Mouse (Mus musculus): ENCODE data around the gene Mucl3.

The Mucl3 gene

GRCm38 (mm10) chr17:35643609-35644236 lies at the start of gene Mucl3:
Mucl3 (minus strand) TSS chr17:35643695.
- no peak for DNase-seq

DNA sequence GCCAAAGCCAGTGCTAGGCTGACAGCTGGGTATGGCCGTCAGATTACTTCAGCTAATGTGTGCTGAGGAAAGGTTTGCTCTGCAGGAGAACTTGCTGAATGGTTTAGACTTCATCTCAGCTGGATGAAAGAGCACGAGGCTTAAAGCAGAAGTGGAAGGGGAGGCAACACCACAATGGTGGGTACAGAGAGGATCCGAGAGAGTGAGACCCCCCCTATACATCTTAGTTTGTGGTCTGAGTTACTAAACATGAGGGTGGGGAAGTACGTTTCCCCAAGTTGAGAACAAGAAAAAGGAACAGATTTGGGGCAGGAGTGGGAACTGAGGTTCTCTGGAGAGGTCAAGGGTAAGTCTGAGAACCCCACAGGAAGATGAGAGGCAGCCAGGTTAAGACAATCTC lies 48.9 kb upstream of the Mucl3 start:
- no peak for DNase-seq

- no peak for DNase-seq
Observed at GRCm38 (mm10) chr17:35691811-35692210, 48.3 kb upstream of the Mucl3 start.

- no peak for DNase-seq
Observed at GRCm38 (mm10) chr17:35689936-35690645, 46.6 kb upstream of the Mucl3 start.

GRCm38 (mm10) chr17:35688347-35689175 lies 45.1 kb upstream of the Mucl3 start:
- peak in 1 of 2 experiments; percentile 15 for DNase-seq

GRCm38 (mm10) chr17:35685061-35685460 lies 41.6 kb upstream of the Mucl3 start:
- no peak for DNase-seq

GRCm38 (mm10) chr17:35681986-35682385 lies 38.5 kb upstream of the Mucl3 start:
- DNase-seq, result no peak

DNA sequence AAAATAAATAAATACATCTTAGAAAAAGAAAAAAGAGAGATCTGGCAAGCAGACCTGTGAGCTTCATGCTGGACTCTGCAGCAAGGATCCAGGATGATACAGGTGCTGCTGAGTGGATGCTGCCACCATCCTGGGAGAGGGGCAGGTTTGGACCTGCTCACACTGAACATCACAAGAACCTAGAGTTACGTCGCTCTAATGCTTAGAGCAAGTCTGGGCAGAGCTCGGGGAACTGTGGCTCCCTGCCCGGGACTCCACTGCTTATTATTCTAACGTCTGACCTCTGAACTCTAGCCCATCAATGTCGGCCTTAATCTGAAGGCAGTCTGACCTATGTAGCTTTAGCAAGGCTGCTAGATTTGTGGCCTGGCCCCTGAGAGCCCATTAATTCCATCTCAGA lies 37.1 kb upstream of the Mucl3 start:
- no peak for DNase-seq

- peak; percentile 81 to 90 for DNase-seq
Observed at GRCm38 (mm10) chr17:35673416-35674035, 30.0 kb upstream of the Mucl3 start, which contains the start of gene Gtf2h4. Gtf2h4 (minus strand) TSS chr17:35673739.

DNA sequence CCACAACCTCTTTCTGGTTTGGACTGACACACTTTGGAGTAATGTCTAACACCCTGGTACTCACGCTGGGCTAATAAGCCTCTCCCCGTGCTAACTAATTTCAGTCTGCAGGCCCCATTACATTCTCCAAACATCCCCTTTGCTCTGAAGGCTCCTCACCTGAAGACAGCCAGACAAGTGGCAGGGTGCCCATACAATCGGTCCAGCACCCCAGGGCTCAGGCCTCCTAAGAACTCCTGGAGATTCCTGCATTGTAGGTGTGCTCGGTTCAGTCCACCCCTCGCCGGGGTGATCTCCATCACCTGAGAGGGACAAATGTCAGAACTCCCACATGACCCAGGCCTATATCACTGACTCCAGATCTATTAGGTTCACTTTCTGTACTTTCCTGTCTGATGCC lies 29.0 kb upstream of the Mucl3 start:
- no peak for DNase-seq

- DNase-seq, result peak; percentile 80 to 88
Observed at GRCm38 (mm10) chr17:35671846-35672245, 28.4 kb upstream of the Mucl3 start.

DNA sequence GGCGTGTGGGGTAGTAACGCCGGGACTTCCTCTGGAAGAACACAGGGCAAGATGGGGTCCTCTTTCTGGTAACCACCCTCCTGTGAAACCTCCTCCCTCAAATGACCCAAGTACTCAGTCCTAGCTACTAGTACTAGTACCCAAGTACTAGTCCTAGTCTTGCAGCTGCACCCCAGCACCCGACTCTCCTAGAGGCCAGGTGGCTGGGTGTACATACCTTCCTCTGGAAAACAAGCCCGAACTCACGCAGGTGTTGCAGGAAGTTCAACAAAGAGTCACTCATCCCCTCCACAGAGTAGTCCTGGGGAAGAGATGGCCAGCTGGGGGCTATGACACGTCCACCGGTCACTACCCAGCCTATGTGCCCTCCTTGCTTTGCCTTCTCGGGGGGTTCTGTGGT lies 26.2 kb upstream of the Mucl3 start:
- DNase-seq, result peak; percentile 41 to 66

DNA sequence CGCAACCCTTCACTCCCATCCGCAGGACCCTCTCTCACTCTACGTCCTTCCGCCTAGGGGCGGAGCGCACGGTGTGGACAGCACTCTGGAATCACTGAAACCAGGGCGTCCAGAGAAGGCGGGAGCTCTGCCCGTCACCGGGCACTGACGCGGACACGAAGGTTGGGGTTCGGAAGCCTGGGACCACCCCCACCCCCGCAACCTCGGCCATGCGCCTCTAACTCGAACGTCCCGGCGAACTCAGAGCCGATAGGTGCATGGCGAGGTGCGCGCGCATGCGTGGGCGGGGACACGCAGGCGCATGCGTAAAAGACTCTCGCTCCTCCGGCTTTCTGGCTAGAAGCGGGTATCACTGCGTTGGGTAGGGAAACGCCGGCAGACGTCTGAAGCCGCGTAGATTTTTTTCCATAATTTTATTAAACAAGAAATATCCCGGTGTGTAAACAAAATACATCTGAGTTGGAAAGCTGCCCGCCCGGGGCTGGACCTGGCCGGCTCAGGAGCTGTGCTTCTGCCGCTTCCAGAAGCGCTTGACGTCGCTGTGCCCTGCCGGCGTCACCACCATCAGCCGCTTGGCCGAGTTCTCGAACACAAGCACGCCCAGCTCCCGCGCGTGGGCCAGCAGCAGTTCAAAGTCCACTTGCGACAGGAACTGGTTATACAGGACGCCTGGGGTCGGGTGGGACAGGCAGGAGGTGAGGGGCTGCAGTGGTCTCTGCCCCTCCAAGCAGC lies 24.0 kb upstream of the Mucl3 start, which contains the start of gene Vars2:
TSS of gene Vars2 (minus strand) at position 259 of the 732 bp plus-strand sequence.
- DNase-seq, result peak; percentile 93 to 95

DNA sequence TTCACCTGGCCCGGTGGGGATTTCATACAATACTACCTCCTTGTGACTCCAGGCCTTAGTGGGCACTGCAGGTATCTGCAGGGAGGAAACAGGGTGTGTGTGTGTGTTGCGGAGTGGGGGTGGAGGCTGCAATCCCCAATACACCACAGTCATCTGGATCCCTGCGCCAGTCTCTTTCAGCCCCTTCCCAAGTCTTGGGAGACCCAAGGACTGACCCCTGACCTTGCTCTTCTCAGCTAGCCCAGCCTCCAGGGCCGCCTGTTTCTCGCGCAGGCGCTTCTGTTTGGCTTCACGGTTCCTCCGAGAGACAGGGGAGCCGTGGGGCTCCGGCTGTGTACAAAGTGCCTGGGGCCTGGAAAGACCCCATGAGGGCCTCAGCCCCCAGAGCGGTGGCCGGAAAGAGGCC lies 23.4 kb upstream of the Mucl3 start:
- no peak for DNase-seq

DNA sequence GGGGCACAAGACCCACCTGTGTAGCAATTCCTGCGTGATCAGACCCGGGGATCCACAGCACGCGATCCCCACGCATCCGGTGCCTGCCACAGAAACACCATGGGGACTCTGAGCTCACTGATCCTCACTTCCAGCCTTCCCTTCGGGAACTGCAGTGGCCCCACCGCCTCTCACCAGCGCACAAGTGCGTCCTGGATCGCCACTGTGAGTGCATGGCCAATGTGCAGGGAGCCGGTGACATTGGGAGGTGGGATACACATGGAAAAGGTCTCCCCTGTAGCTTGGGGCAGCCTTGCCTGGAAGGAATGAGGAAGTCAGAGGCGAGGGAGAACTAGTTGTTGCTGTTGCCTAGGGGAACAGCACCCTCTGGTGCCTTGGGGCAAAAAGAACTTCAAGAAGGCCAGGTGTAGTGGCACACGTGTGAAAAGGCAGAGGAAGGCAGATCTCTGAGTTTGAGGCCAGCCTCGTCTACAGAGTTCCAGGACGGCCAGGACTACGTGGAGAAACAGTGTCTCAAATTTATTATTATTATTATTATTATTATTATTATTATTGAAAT lies 22.5 kb upstream of the Mucl3 start:
- DNase-seq, result peak; percentile 33 to 62

GRCm38 (mm10) chr17:35653086-35653485 lies 9.6 kb upstream of the Mucl3 start:
- no peak for DNase-seq

DNA sequence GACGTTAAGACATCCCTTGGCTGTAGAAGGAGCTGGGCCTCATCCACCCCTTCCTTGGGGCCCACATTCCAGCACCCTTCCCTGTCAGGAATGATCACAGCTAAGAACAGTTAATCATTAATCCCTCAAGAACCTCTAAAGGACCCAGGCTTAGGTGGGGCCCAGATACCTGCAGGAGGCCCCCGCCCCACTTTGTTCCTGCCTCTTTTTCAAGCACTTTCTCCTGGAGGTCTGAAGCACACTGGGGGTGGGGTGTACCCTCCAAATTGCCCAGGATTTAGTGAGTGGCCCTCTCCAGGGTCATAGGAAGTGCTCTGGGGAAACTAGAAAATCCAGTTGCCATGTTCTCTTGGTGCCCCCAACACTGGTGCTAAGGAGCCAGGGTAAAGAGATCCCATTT lies 5.9 kb upstream of the Mucl3 start:
- no peak for DNase-seq

DNA sequence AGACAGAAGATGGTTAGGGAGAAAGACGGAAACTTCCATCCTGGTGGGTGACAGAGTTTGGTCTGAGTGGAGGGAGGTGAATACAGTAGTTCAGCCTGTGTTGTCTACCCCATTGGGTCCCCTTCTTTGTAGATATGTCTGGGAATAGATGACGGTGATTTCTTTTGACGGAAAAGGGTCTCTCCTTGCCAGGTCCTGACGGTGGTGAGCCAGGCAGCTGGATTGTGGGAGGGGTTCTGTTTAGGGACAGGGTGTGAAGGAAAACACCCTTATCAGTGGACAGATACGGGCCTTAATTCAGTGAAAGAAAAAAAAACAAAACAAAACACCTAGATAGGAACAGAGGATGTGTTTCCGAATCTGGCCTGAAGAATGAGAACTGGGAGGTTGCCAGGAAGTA lies 4.1 kb downstream of the Mucl3 start:
- DNase-seq, result no peak

DNA sequence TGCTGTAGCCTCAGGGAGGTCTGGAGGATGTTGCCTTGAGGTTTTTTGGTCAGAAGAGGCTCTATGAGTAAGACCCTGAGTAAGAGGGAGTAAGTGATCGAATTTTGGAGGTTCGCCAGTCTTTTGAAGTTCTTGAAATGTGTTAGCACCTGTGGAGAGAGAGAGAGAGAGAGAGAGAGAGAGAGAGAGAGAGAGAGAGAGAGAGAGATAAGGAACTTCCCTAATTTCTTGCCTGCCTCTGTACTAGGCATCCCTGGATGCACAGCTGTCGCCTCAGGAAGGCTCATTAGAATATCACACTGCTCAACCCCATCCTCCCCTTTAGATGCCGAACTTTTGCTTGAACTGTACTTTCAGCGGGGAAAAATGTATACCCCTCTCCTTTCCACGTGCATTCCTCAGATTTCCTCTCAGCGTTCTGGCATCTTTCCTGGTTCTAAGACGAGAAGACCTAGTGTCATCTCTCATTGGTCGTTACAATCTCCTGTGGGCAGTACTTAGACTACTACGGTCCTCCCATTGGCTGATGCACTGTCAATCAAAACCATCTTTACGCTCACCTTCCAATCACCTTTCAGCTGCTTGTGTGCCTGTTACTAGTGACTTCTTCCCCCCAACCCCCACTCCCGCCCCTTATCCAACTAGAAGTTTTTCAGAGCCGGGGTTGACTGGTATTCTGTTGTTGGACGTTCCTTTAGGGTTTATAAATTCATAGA lies 4.9 kb downstream of the Mucl3 start:
- peak; percentile 29 to 61 for DNase-seq

DNA sequence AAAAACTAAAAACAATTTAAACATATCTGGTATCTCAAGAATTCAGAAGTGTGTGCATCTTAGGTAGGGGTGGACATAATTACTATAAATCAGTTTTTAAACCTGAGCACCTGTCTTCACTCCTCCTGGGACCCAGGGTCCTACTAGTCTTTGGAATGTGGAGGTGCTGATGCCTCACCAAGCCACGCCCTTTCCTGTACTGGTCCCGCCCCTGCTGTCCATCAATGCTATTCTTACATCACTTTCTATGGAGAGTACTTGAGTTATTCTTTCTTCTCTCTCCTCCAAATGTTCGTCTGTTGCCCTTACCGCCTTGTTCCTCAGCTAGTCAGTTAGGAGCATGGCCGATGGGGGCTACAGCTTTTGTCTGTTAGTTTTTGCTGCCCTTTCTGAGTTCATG lies 7.1 kb downstream of the Mucl3 start:
- DNase-seq, result no peak

- DNase-seq, result peak in 1 of 2 experiments; percentile 38
Observed at GRCm38 (mm10) chr17:35635699-35636111, 7.8 kb downstream of the Mucl3 start.
